Mouse (Mus musculus) lung, postnatal 25 days (tissue): ENCODE measurements around the gene Ubqln4.
"Not testable (repeated sequence)": the region's sequence is repeated elsewhere in the genome, so short reads cannot be mapped to it uniquely, and the experiment has no call there.

Experiments used
- DNase-seq: peaks from one replicate; pipeline ENCODE4 v3.0.0; 2022; ENCODE audit warnings: low spot score

The Ubqln4 gene

GRCm38 (mm10) chr3:88568615-88569014, 15.1 kb downstream of the Ubqln4 start:
- DNase-seq = no peak

- DNase-seq = no peak
Observed at GRCm38 (mm10) chr3:88569093-88569492, 15.5 kb downstream of the Ubqln4 start.

GRCm38 (mm10) chr3:88569694-88570093, 16.1 kb downstream of the Ubqln4 start:
- no peak for DNase-seq

GRCm38 (mm10) chr3:88570341-88570740, 16.8 kb downstream of the Ubqln4 start:
- no peak for DNase-seq

DNA sequence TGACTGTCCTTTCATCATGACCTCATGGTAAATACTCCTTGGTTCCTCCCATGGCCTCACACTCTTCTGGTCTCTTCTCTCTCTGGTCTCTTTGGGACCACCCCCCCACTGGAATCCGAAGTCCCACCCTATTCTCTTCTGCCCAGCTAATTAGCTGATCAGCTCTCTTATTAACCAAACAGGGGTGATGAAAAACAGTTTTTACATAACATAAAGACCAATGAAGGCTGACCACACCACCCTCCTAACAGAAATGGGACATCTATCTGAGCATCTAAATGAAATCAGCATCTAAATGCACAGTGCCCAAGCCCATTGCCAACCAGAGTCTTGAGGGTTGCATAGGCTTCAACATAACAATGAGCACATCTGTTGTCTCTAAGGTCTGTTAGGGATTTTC, 18.3 kb downstream of the Ubqln4 start:
- DNase-seq = no peak

- no peak for DNase-seq
Observed at GRCm38 (mm10) chr3:88572835-88573234, 19.3 kb downstream of the Ubqln4 start.

GRCm38 (mm10) chr3:88573810-88574209, 20.3 kb downstream of the Ubqln4 start:
- no peak for DNase-seq

GRCm38 (mm10) chr3:88575540-88575939, 22.0 kb downstream of the Ubqln4 start, which contains the start of gene Ssr2:
Gene Ssr2, plus strand, starts transcription at chr3:88575876.
- DNase-seq = no peak

DNA sequence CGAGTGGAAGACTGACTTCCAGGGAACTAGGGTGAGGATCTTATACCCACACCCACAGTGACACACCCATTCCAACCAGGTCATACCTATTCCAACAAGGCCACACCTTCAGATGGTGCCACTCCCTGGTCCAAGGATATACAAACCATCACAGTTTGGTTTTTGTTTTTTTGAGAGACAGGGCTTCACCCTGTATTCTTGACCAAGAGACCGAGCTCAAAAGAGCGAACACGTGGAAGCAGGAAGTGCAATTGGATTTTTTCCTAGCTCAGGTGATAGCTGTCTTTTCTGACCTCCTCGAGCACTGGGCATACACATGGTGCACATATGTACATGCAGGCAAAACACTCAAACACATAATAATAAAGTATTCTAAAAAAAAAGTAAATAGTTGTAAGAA, 24.3 kb downstream of the Ubqln4 start:
- DNase-seq = not testable (repeated sequence)

GRCm38 (mm10) chr3:88578498-88579424, 25.2 kb downstream of the Ubqln4 start:
- no peak for DNase-seq

DNA sequence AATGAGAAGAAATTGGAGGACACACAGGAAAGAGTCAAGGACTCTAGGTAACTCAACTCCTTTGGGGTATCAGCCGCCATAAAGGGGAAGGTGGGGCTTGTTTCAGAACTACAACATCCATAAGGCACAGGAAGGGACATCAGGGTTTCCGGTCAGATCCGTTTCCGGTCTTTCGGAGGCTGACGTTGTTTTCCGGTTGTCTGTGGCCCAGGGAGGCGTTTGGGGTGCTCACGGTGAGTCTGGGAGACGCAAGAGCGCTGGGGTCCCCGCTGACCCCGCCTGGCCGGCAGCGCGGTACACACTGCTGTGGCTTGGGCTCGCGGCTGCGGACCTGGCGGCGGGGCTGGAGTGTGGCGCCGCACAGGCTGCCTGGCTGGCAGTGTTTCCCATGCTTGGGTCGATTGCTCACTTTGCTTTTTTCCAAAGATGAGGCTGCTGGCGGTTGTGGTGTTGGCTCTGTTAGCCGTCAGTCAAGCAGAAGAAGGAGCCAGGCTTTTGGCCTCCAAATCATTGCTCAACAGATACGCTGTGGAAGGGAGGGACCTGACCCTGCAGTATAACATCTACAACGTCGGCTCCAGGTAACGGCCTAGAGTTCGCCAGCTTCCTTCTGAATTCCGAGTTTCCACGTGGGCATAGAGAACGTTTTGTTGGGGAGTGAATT, 26.0 kb downstream of the Ubqln4 start:
- DNase-seq = peak; percentile 88

- DNase-seq = peak; percentile 46
Observed at GRCm38 (mm10) chr3:88585769-88586168, 32.2 kb downstream of the Ubqln4 start.

- no peak for DNase-seq
Observed at GRCm38 (mm10) chr3:88586640-88587039, 33.1 kb downstream of the Ubqln4 start.

DNA sequence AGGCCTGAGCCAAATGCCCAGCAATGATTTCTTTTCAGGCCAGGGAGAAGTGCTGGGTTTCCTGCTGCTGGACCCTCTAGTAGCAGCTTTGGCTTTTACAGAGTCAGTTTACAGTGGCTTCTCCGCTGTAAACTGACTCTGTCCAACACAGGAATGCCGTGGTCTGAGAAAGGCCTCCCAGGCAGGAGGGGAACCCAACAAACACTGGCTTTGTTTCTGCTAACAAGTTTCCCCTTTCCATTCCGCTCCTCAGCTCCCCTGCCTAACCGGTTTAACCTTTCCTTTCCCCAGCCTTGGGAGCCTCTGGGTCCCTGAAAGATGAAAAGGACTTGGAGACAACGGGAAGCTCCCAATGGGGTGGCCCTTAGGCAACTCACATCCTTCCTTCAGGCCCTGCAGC, 36.7 kb downstream of the Ubqln4 start:
- DNase-seq = no peak

DNA sequence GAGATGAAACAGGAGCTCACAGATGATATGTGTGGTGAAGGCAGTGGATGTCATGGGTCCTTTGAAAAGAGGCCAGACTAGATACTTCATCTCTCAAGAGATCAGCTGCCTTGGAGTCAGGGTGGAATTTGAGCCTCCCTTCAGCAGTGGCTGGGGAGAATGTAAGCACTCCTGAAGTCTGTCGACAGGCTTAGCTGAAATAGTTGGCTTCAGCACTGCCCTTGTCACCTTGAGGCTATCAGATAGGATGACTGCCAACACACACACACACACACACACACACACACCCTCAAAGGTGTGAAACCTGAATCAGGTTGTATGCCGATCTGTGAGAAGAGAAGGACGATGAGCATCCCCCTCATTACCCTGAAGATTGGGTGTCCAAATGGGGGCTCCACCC, 37.5 kb downstream of the Ubqln4 start:
- DNase-seq = peak; percentile 55

GRCm38 (mm10) chr3:88591950-88592731, 38.6 kb downstream of the Ubqln4 start:
- peak; percentile 88 for DNase-seq

DNA sequence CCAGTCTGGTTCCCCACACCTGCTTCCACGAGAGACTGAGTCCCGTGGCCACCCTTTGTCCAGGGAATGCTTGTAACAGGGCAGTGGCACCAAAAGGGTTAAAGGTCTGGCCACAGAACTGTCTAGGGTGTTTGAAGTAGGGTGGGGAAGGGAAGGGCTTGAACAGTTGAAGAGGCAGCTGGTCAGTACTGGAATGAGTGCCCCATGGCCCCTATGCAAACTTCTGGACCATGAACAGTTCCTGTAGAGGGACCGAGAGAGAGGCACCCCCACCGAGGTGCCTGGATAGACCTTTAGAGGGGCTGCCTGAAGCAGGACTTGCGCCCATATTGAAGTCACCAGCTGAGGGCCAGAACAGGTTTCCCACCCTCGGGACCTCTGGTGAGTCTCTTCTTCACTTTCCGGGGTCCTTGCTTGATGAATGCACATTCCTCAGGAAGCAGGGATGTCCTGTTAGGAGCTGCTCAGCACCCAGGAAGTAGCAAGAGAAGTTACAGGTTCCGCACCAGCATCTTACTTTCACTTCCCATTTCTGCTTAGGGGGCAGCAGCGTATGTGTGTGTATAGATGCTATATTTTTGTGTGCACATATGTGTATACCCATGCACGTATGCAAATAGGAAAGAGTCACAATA, 39.5 kb downstream of the Ubqln4 start:
- DNase-seq = peak; percentile 69

DNA sequence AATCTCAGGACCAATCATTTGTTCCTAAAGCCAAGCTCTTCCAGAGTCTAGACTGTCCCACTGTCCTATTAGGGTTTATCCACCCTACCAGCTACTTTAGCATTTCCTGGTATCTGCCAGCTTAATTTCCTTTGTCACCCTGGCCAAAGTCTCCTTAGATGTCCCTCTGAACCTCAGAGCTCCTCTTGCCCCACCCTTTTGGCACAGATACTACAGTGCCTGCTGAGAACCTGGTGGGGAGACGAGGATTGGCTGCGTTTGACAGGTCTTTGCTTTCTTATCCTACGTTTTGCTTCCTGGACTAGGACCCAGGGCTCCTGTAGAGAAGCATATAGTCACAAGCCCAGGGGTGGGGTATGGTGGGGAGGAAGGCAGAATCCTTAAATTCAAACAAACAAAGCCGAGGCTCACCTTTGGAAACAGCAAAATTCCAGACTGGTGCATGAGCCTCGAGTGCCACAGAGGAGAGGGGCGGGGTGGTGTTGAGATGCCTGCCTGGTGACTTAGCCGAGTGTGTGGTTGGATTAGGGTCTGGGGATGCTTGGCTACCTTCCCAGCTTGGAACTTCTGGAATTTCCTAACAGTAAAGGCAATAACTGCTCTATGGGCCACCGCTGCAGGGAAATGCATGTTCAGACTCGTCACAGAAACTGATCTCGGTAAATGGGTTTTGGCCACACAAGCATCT, 40.5 kb downstream of the Ubqln4 start:
- peak; percentile 70 for DNase-seq

DNA sequence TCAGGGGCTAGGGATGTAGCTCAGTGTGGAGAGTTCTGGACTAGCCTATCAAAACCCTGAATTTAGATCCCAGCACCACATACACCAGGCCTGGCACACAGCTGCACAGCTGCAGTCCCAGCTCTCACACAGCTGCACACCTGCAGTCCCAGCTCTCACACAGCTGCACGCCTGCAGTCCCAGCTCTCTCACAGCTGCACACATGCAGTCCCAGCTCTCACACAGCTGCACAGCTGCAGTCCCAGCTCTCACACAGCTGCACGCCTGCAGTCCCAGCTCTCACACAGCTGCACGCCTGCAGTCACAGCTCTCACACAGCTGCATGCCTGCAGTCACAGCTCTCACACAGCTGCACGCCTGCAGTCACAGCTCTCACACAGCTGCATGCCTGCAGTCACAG, 43.0 kb downstream of the Ubqln4 start:
- DNase-seq = not testable (repeated sequence)

- no peak for DNase-seq
Observed at GRCm38 (mm10) chr3:88602466-88602865, 48.9 kb downstream of the Ubqln4 start.

DNA sequence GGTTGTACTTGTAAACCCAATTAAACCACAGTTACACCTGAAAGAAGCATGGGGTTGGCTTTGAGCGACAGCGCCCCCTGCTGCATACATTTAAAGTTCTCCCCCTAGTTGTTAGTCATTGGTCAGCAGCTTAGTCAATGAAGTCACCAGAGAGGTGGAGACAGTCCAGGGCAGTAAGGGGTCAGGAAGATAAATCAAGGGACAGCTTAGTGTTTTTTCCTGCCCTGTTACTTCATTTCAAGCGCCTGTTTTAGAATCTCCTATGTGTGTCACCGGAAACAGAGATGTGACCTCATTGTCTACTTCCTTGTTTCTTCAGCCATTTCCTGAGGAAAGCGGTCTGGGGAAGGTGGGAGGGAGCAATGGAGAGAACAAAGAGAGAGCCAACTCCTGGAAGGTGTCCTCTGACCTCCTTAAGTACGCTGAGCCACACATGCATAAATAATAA, 50.2 kb downstream of the Ubqln4 start:
- DNase-seq = peak; percentile 88
